Mouse (Mus musculus): ENCODE results near the gene 2810006K23Rik. TPM values are rescaled to one million over a fixed set of nuclear protein-coding genes. Genes with fewer than 3 reads are reported as not detected.
A peak's percentile ranks its signal among the peaks of the same experiment; 100 is the strongest.
"Not testable (repeated sequence)": the region's sequence is repeated elsewhere in the genome, so short reads cannot be mapped to it uniquely, and the experiment has no call there.

Gene 2810006K23Rik
- polyA plus RNA-seq, 1 experiment from 2014 or later: 11.0 TPM

GRCm38 (mm10) chr5:124342897-124343296 is 15.0 kb downstream of the 2810006K23Rik start:
- no peak for DNase-seq (ENCODE audit: low spot score)

- DNase-seq (ENCODE audit: low spot score): no peak
Measured at GRCm38 (mm10) chr5:124349196-124349595, 21.3 kb downstream of the 2810006K23Rik start.

GRCm38 (mm10) chr5:124350350-124350749 is 22.5 kb downstream of the 2810006K23Rik start:
- DNase-seq (ENCODE audit: low spot score): no peak

GRCm38 (mm10) chr5:124351111-124351560 is 23.2 kb downstream of the 2810006K23Rik start:
- DNase-seq (ENCODE audit: low spot score): peak; percentile 12

GRCm38 (mm10) chr5:124351604-124352003 is 23.7 kb downstream of the 2810006K23Rik start:
- DNase-seq (ENCODE audit: low spot score): no peak

- DNase-seq (ENCODE audit: low spot score): peak; percentile 83
Measured at GRCm38 (mm10) chr5:124352141-124352920, 24.4 kb downstream of the 2810006K23Rik start.

- DNase-seq (ENCODE audit: low spot score): peak; percentile 22
Measured at GRCm38 (mm10) chr5:124353011-124353725, 25.3 kb downstream of the 2810006K23Rik start.

- peak; percentile 76 for DNase-seq (ENCODE audit: low spot score)
Measured at GRCm38 (mm10) chr5:124353726-124354547, 26.0 kb downstream of the 2810006K23Rik start.

- peak; percentile 51 for DNase-seq (ENCODE audit: low spot score)
Measured at GRCm38 (mm10) chr5:124354574-124355424, 26.9 kb downstream of the 2810006K23Rik start.

GRCm38 (mm10) chr5:124355425-124355959 is 27.6 kb downstream of the 2810006K23Rik start:
- DNase-seq (ENCODE audit: low spot score): no peak

GRCm38 (mm10) chr5:124356695-124357094 is 28.8 kb downstream of the 2810006K23Rik start:
- peak; percentile 49 for DNase-seq (ENCODE audit: low spot score)

- peak; percentile 20 for DNase-seq (ENCODE audit: low spot score)
Measured at GRCm38 (mm10) chr5:124359641-124360040, 31.8 kb downstream of the 2810006K23Rik start.

GRCm38 (mm10) chr5:124362982-124363381 is 35.1 kb downstream of the 2810006K23Rik start, which contains the start of gene Cdk2ap1:
Cdk2ap1 (minus strand) TSS chr5:124363082.
- not testable (repeated sequence) for DNase-seq (ENCODE audit: low spot score)

- no peak for DNase-seq (ENCODE audit: low spot score)
Measured at GRCm38 (mm10) chr5:124364173-124364918, 36.5 kb downstream of the 2810006K23Rik start.

GRCm38 (mm10) chr5:124365754-124366153 is 37.9 kb downstream of the 2810006K23Rik start:
- DNase-seq (ENCODE audit: low spot score): no peak

- DNase-seq (ENCODE audit: low spot score): no peak
Measured at GRCm38 (mm10) chr5:124366721-124367120, 38.8 kb downstream of the 2810006K23Rik start.

- DNase-seq (ENCODE audit: low spot score): no peak
Measured at GRCm38 (mm10) chr5:124374298-124374697, 46.4 kb downstream of the 2810006K23Rik start.

- no peak for DNase-seq (ENCODE audit: low spot score)
Measured at GRCm38 (mm10) chr5:124376401-124376800, 48.5 kb downstream of the 2810006K23Rik start.

GRCm38 (mm10) chr5:124377149-124377548 is 49.3 kb downstream of the 2810006K23Rik start:
- DNase-seq (ENCODE audit: low spot score): no peak
